Mouse (Mus musculus) layer of hippocampus, postnatal 36 days (tissue): ENCODE results near the gene Aldh1a2. TPM values are rescaled to one million over a fixed set of nuclear protein-coding genes. Genes with fewer than 3 reads are reported as not detected.

ENCODE experiments used
- DNase-seq, 2 experiments: peaks; one replicate each; pipeline ENCODE4 v3.0.0; 2022
- total RNA-seq, 2 experiments: library from RNA; stranded (reverse); gene quantifications; 2 replicates each; pipeline ENCODE4 v1.2.3; 2021

The Aldh1a2 gene
- total RNA-seq, 2 experiments from 2014 or later: 3.5 to 4.6 TPM

GRCm38 (mm10) chr9:71290730-71291129 is 75.1 kb downstream of the Aldh1a2 start:
- DNase-seq: no peak

- DNase-seq: no peak
These were observed 79.9 kb downstream of the Aldh1a2 start for GRCm38 (mm10) chr9:71295501-71295900.

- DNase-seq: no peak
These were observed 88.0 kb downstream of the Aldh1a2 start for GRCm38 (mm10) chr9:71303594-71303993.

GRCm38 (mm10) chr9:71307106-71307789 is 91.7 kb downstream of the Aldh1a2 start:
- no peak for DNase-seq

GRCm38 (mm10) chr9:71315960-71316359 is 100.4 kb downstream of the Aldh1a2 start:
- DNase-seq: no peak

GRCm38 (mm10) chr9:71317096-71317920 is 101.7 kb downstream of the Aldh1a2 start:
- no peak for DNase-seq

GRCm38 (mm10) chr9:71317921-71318241 is 102.3 kb downstream of the Aldh1a2 start:
- DNase-seq: no peak

GRCm38 (mm10) chr9:71319776-71320175 is 104.2 kb downstream of the Aldh1a2 start:
- DNase-seq: no peak

GRCm38 (mm10) chr9:71320246-71321155 is 104.9 kb downstream of the Aldh1a2 start:
- DNase-seq: no peak

GRCm38 (mm10) chr9:71321436-71321835 is 105.8 kb downstream of the Aldh1a2 start:
- DNase-seq: no peak

GRCm38 (mm10) chr9:71321871-71322270 is 106.3 kb downstream of the Aldh1a2 start:
- no peak for DNase-seq

- no peak for DNase-seq
These were observed 107.8 kb downstream of the Aldh1a2 start for GRCm38 (mm10) chr9:71323303-71323952.

GRCm38 (mm10) chr9:71324060-71324459 is 108.5 kb downstream of the Aldh1a2 start:
- DNase-seq: no peak

GRCm38 (mm10) chr9:71326261-71326660 is 110.7 kb downstream of the Aldh1a2 start:
- no peak for DNase-seq

- DNase-seq: no peak
These were observed 116.1 kb downstream of the Aldh1a2 start for GRCm38 (mm10) chr9:71331661-71332060.

GRCm38 (mm10) chr9:71336674-71337073 is 121.1 kb downstream of the Aldh1a2 start:
- no peak for DNase-seq

GRCm38 (mm10) chr9:71337425-71337824 is 121.8 kb downstream of the Aldh1a2 start:
- no peak for DNase-seq

- no peak for DNase-seq
These were observed 124.5 kb downstream of the Aldh1a2 start for GRCm38 (mm10) chr9:71340116-71340515.
